Mouse (Mus musculus) left cerebral cortex, adult 2 months (tissue): ENCODE results near the gene Nbeal2. TPM values are rescaled to one million over a fixed set of nuclear protein-coding genes. Genes with fewer than 3 reads are reported as not detected.

Experiments used
- DNase-seq, 2 experiments: peaks; one replicate each; pipeline ENCODE4 v3.0.0; 2021 to 2022; ENCODE audit warnings: low spot score in 2 of 2, mixed read lengths in 1 of 2; ENCODE audit errors: extremely low spot score in 1 of 2
- H3K27ac ChIP-seq: fragments of 200-600 bp; 2 replicates; pipeline ENCODE4 v1.8.1; 2022
- H3K4me3 ChIP-seq: fragments of 200-600 bp; 2 replicates; pipeline ENCODE4 v1.8.1; 2022
- CTCF ChIP-seq: fragments of 200-600 bp; IDR thresholded peaks from 2 replicates; pipeline ENCODE4 v1.8.1; 2022; ENCODE audit warnings: antibody characterized with exemption, mild to moderate bottlenecking, moderate library complexity
- intact Hi-C: fragments of 180-260 bp; cut with DNase I; formaldehyde crosslinking; loops from one replicate; pipeline ENCODE4 v1.15.1; 2025
- total RNA-seq, 2 experiments: library from RNA; stranded (reverse); gene quantifications; 2 replicates each; pipeline ENCODE4 v1.2.3; 2021

The Nbeal2 gene
- total RNA-seq, 2 experiments from 2014 or later: 12.6 to 14.4 TPM

DNA sequence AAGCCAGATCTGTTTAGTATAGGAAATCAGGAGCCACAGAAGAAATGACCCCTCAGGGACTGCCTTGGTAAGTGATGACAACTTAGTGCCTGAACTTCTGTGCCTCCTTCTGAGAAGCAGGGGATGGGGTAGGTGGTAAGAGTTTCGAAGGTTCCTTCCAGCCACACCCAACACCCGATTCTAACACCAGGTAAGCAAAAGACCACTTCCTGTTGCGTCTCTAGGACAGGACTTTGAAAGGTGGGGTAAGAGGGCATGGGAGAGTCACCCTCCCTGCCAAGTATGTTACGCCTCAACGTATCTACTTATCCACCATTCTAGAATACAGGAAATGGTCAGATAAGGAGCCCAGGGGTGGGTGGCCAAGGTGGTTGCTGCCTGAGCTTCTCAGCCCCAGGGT, 13.0 kb downstream of the Nbeal2 start:
- Histone ChIP-seq H3K27ac (no peak overlapping the region), H3K4me3 (no peak overlapping the region)
- intact Hi-C loops: no loop called here
- TF ChIP-seq CTCF: no peak
- DNase-seq: no peak

DNA sequence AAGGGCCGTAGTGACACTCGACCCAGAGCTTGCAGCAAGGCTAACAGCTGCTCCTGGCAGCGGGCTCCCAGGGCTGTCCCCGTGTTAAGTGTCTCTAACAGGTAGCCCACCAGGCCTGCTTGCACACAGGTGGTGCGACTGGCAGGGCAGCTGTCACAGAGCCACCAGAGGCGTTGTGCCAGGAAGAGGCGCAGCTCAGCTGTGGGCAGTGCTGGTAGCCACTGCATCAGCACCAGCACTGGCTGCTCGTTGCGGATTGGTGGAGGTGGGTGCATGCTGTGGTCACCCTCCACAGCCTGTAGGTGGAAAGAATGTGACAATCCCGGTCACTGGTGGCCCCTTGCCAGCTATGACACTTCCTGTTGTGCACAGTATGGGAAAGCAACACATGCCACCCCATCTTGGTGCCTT, 15.3 kb downstream of the Nbeal2 start:
- intact Hi-C loops: no loop called here
- no peak for DNase-seq
- Histone ChIP-seq H3K4me3 (no peak overlapping the region), H3K27ac (no peak overlapping the region)
- TF ChIP-seq CTCF: no peak

DNA sequence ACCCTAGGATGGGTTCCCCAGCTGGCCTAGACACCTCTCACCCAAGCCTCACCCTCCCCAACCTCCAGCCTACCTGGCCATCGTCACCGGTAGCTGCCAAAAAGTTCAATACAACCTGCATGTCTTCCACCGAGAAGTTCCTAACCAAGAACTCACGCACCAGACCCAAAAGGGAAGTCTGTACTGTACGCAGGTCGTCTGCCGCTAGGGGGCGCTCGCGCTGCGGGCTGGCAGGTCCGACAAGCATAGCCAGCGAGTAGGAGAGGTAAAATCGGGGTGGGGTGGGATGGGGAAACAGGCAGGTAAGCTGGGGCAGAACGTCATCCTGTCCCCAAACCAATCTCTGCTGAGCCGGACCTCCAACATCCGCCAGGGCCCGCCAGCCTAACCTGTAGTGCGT, 18.7 kb downstream of the Nbeal2 start:
- no peak overlapping the region for H3K4me3 ChIP-seq
- no peak overlapping the region for H3K27ac ChIP-seq
- intact Hi-C loops: loop anchor here (1.0 kb wide), 1 partner anchor 74 kb away; no protein-coding TSS in a partner anchor
- peak; percentile 83 for TF ChIP-seq CTCF
- peak; percentile 84 to 90 for DNase-seq

DNA sequence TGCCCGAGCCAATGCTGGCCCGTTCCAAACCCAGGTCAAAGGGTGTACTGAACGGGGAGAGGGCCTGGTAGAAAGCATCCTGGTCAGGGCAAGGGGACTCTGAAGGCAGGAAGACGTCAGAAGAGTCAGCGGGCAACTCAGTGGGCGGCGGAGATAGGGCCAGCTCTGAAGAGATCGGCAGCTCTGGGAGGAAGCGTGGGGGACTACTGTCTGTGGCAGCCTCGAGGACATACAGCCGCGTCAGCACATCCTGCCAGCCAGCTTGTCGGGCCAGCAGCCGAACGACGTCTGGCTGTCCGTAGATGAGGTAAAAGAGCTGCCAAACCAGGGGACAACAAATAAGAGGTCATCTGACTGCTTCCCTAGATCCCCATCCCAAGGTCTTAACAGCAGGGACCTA, 20.1 kb downstream of the Nbeal2 start:
- no peak for DNase-seq
- Histone ChIP-seq H3K4me3 (no peak overlapping the region), H3K27ac (no peak overlapping the region)
- intact Hi-C loops: loop anchor here (5.0 kb wide), 1 partner anchor 148 kb away; no protein-coding TSS in a partner anchor
- no peak for TF ChIP-seq CTCF

DNA sequence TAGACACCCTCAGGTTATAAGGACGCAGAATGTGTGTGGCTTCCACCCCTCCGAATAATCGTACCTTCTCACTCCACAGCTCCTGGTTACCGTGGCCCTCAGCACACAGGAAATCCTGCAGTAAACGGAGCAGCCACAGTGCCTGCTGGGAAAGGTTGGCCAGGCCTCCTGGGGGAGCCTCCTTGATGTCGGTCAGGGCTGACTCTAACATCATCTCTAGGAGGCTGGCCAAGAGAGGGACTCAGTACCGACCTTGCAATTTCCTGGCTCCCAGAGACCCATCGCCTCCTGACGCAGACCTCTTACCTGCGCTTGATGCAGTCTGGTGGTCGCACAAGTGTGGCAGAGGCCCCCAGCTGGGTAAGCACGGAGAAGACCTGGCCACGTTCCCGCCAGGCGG, 21.3 kb downstream of the Nbeal2 start:
- intact Hi-C loops: loop anchor here (5.0 kb wide), 1 partner anchor 150 kb away; no protein-coding TSS in a partner anchor
- Histone ChIP-seq H3K27ac (no peak overlapping the region), H3K4me3 (no peak overlapping the region)
- no peak for DNase-seq
- TF ChIP-seq CTCF: no peak

DNA sequence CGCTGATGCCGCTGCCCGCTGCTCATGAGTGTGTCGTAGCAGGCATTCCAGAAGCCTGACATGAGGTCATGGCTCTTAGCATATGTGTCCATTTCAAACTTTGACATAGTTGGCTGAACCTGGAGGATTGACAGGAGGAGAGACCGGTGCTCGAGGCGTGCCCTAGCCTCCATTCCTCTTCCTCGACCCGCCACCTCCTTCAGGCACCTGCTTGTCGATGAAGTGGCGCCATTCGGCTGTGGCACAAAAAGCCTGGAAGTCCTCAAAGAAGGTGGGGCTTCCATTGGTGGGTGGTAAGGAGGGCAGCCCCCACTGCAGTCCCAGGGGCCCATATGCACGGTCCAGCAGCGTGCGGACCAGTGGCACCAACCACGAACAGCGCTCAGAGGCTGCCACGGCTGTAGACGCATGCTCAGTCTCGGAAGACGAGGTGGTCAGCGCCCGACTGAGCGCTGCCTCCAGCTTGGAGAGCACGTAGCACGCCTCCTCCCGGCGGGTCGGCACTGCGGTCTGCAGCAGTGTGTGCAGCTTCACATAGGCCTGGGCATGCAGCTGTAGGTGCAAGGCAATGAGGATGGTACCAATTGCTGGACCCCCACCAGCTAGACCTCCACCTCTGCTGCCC, 22.2 kb downstream of the Nbeal2 start:
- TF ChIP-seq CTCF: no peak
- DNase-seq: no peak
- H3K4me3 ChIP-seq: no peak overlapping the region
- intact Hi-C loops: loop anchor here (1.0 to 5.0 kb wide), 2 partner anchors 151 to 220 kb away; no protein-coding TSS in a partner anchor
- H3K27ac ChIP-seq: no peak overlapping the region

DNA sequence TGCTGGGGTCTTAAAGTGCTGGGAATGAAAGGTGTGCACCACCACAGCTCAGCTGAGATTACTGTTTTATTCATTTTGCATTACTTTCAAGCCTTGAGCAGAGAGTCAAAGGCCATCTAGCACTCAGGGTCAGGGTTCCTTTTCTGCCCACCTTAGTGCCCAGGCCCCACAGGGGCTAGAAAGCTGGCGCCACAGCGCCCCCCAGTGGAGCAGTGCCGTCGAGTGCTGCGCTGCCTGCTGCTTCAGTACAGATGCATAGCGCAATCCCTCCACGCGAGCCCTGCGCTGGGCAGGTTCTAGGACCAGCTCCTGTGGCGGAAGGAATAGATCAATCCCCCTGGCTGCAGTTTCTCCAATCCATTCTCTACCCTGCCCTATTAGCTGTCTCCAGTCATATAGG, 22.8 kb downstream of the Nbeal2 start:
- intact Hi-C loops: loop anchor here (1.0 to 5.0 kb wide), 2 partner anchors 151 to 220 kb away; no protein-coding TSS in a partner anchor
- no peak overlapping the region for H3K4me3 ChIP-seq
- no peak overlapping the region for H3K27ac ChIP-seq
- TF ChIP-seq CTCF: peak; percentile 64
- peak in 1 of 2 experiments; percentile 42 for DNase-seq

DNA sequence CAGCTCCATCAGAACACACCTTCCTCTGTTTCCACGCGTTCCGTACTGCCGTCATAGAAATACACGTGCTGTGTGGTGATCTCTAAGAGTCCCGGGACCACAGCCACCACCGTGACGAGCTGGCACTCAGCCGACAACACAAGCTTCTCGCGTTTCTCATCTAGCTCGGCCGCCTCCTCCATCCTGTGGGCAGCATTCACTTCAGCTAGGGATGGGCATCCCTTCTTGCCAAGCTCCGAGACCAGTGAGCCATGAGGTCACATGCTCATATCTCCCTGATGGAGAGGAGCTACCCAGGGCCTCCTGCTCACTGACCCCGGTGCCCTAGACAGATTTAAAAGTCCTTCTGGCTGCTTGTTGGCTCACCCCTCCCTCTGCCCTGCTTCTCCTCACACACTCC, 23.8 kb downstream of the Nbeal2 start:
- H3K27ac ChIP-seq: no peak overlapping the region
- TF ChIP-seq CTCF: no peak
- intact Hi-C loops: loop anchor here (5.0 kb wide), 1 partner anchor 152 kb away; no protein-coding TSS in a partner anchor
- no peak overlapping the region for H3K4me3 ChIP-seq
- DNase-seq: no peak

DNA sequence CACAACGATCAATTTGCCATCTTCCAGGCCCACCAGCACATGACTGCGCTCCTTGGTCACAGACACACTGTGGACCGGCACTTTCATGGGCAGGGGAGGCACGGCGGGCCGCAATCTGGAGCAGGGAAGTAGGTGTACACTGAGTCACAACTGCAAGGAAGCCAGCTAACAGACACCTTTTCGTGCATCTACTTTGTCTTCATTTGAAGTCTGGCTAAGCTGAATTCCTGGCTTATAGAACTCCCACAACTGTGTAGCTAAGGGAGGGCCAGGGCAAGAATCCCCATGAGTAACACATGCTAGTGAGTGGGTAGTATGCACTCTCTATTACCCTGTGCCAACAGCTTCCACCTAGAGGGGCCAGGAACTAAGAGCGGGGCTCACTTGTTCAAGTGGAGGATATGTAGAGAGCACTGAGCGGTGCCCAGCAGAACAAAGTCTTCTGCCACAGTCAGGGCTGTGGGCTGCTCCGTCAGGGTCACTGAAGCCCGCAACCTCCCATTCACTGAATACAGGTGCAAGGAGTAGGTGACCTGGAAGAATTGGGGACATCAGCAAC, 28.5 kb downstream of the Nbeal2 start:
- peak overlapping the region; percentile 52 for H3K4me3 ChIP-seq
- no peak for TF ChIP-seq CTCF
- intact Hi-C loops: loop anchor here (5.0 kb wide), 1 partner anchor 178 kb away; no protein-coding TSS in a partner anchor
- H3K27ac ChIP-seq: peak overlapping the region; percentile 79; the same call in 1 of the 2 replicates
- peak in 1 of 2 experiments; percentile 33 for DNase-seq

DNA sequence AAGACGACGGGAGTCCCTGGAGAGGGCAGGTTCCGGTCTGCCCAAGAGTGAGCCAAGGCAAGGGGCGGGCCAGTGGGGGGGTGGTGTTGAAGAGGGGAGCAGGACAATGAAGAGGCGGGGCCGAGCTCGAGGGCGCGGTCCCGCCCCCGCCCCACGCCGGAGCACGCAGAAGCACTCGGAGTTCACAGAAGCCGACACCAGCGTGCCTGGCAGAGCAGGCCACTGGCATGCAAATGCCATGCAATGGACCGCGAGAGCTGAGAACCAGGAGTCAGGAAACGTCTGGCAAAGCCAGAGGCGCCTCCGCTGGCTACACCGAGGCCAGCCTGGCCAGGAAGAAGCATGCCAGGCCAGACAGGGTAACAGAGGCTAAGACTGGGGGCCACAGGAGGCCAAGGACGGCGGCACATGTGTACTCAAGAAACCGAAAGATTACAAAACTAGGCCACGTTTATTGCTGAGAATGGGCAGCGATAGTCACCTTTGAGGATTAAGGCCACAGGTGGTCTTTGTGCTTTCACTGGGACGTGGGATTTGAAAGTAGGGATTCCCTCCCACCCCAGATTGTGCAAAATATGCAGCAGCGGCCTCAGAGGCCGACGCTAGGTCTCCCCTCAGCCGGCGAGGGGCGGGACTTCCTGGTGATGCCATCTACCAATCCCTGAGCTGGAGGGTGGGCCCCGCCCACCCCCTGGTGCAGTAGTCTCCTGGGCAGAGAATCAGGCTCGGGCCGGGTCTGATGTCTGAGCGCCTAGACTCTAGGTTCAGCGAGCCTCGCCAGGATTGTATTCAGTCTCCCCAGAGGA, 29.4 kb downstream of the Nbeal2 start, which contains the start of gene Nradd:
Gene Nradd, minus strand, starts transcription at position 92 of the 806 bp plus-strand sequence.
- intact Hi-C loops: loop anchor here (5.0 kb wide), 1 partner anchor 177 kb away; no protein-coding TSS in a partner anchor
- Histone ChIP-seq H3K4me3 (peak within 1 kb of the TSS; percentile 52), H3K27ac (peak within 1 kb of the TSS; percentile 79)
- no peak for TF ChIP-seq CTCF
- DNase-seq: peak; percentile 80 to 85

DNA sequence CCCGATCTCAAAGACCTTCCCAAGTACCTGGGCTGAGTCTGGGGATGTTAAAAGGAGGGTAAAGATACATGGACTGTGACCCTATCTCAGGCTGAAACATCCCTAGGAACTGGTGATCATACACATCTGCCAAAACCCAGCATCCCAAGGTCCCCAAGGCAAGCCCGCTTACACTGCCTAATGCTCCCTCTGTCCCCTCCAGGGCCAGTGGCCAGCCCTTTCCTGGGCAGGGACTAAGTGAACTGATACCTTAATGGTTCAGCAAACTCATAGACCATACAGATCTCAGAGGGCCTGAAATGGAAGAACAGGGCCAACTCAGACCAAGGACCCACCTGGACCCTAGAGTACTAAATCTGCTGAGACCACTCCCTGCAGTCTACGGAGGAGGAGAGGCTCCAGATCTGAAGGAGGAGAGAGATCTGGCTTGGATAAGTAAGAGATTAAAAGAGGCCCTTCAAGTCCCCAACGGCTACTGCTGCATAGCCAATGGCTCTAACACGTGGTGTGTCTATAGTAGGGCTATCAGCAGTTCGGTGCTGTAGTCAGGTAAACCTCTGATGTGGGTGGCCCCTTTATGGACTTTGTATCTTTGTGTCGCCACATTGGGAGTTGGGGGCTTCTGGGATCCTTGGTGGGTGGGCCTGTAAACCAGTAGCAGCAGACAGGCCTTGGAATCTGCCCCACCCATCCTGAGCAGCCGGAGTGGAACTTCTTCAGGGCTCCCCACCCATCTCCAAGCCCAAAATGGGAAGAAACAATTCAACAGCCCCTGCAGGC, 30.4 kb downstream of the Nbeal2 start:
- Histone ChIP-seq H3K27ac (no peak overlapping the region), H3K4me3 (no peak overlapping the region; the same call in 1 of the 2 replicates)
- no peak for TF ChIP-seq CTCF
- intact Hi-C loops: no loop called here
- no peak for DNase-seq
